Mouse (Mus musculus): ENCODE data around the gene Tanc1.

GRCm38 (mm10) chr2:59599338-59600111 lies 12.3 kb upstream of the Tanc1 start:
- TF ChIP-seq GATA1 (IDR thresholded peaks at IDR 0.05; ENCODE audit: low read length): no peak
- TF ChIP-seq TAL1 (IDR thresholded peaks at IDR 0.05; ENCODE audit: low read length): no peak
